Mouse (Mus musculus) forebrain, embryonic 11.5 days (tissue): ENCODE data around the gene Lamc1. TPM values are rescaled to one million over a fixed set of nuclear protein-coding genes. Genes with fewer than 3 reads are reported as not detected.
A peak's percentile ranks its signal among the peaks of the same experiment; 100 is the strongest.

ENCODE experiments used
- ATAC-seq: fragments of 200-750 bp; cut with Nextera tagmentation; replicated peaks from 2 replicates; pipeline ENCODE4 v1.8.0; 2017; ENCODE audit warnings: moderate TSS enrichment; ENCODE audit not compliant: low FRiP score
- DNase-seq: peaks from one replicate; pipeline ENCODE4 v3.0.0-alpha.2; 2017; ENCODE audit warnings: low spot score
- H3K27ac ChIP-seq: fragments of 300-500 bp; sonication (generic); 2 replicates; pipeline ENCODE4 v1.5.1; 2014; ENCODE audit warnings: low read depth, low read length
- H3K27me3 ChIP-seq: fragments of 300-500 bp; sonication (generic); 2 replicates; pipeline ENCODE4 v1.6.1; 2014; ENCODE audit warnings: mild to moderate bottlenecking, low read length, mixed read lengths; ENCODE audit not compliant: control insufficient read depth, insufficient read depth
- H3K36me3 ChIP-seq: fragments of 300-500 bp; sonication (generic); 2 replicates; pipeline ENCODE4 v1.6.1; 2014; ENCODE audit warnings: mild to moderate bottlenecking, low read length, moderate library complexity, mixed read lengths; ENCODE audit not compliant: control insufficient read depth, insufficient read depth
- H3K4me1 ChIP-seq: fragments of 300-500 bp; sonication (generic); replicated peaks from 2 replicates; pipeline ENCODE4 v1.6.1; 2014; ENCODE audit warnings: low read length, mixed read lengths; ENCODE audit not compliant: control insufficient read depth, insufficient read depth
- H3K4me2 ChIP-seq: fragments of 300-500 bp; sonication (generic); 2 replicates; pipeline ENCODE4 v1.6.1; 2014; ENCODE audit warnings: low read depth, mild to moderate bottlenecking, low read length, moderate library complexity, mixed read lengths; ENCODE audit not compliant: severe bottlenecking
- H3K4me3 ChIP-seq: fragments of 300-500 bp; sonication (generic); 2 replicates; pipeline ENCODE4 v1.5.1; 2014; ENCODE audit warnings: low read depth, low read length
- H3K9ac ChIP-seq: fragments of 300-500 bp; sonication (generic); 2 replicates; pipeline ENCODE4 v1.6.1; 2014; ENCODE audit warnings: low read length
- H3K9me3 ChIP-seq: fragments of 300-500 bp; sonication (generic); 2 replicates; pipeline ENCODE4 v1.6.1; 2016; ENCODE audit warnings: low read length, mixed read lengths; ENCODE audit not compliant: control insufficient read depth
- WGBS: fragments of 180-500 bp; shearing (Covaris S2); extraction: QIAGEN DNeasy Blood & Tissue Kit; methylation state at CpG from one replicate; pipeline ENCODE4 v1.1.7; 2014; 5-methylcytosine and 5-hydroxymethylcytosine counted together
- polyA plus RNA-seq: library from polyadenylated mRNA; unstranded; fragments of >200 nt; fragmentation: Nextera tagmentation; extraction: Ambion mirVana; gene quantifications from 2 replicates; pipeline ENCODE4 v1.2.1, GENCODE M21; 2014

Gene Lamc1
- polyA plus RNA-seq, 1 experiment from 2014 or later = 31.4 TPM

- H3K9ac ChIP-seq = no peak overlapping the region
Observed at GRCm38 (mm10) chr1:153285188-153285587, 47.4 kb downstream of the Lamc1 start.

GRCm38 (mm10) chr1:153282342-153282975, 50.1 kb downstream of the Lamc1 start:
- no peak overlapping the region for H3K4me2 ChIP-seq
- no peak overlapping the region for H3K4me3 ChIP-seq
- H3K9ac ChIP-seq = no peak overlapping the region
- DNase-seq (no peak), ATAC-seq (no peak)
- no peak overlapping the region for H3K27ac ChIP-seq
- H3K4me1 ChIP-seq = peaks cover 6% of the 10 kb centered on the region; the same call in 1 of the 2 replicates
- WGBS = 86% methylated on average over 5 of the region's 5 CpGs
- H3K36me3 ChIP-seq = no peaks in the 10 kb centered on the region
- H3K9me3 ChIP-seq = no peaks in the 10 kb centered on the region
- no peaks in the 10 kb centered on the region for H3K27me3 ChIP-seq

More at GRCm38 (mm10) chr1:153285188-153285587, 47.4 kb downstream of the Lamc1 start:
- Histone ChIP-seq H3K27me3 (no peaks in the 10 kb centered on the region), H3K4me3 (no peak overlapping the region), H3K4me1 (peaks cover 5% of the 10 kb centered on the region; the same call in 1 of the 2 replicates), H3K27ac (no peak overlapping the region), H3K9me3 (no peaks in the 10 kb centered on the region), H3K36me3 (no peaks in the 10 kb centered on the region), H3K4me2 (no peak overlapping the region)
- ATAC-seq = no peak
- WGBS = 87% methylated on average over 8 of the region's 8 CpGs
- DNase-seq = peak; percentile 4

GRCm38 (mm10) chr1:153281483-153281882, 51.1 kb downstream of the Lamc1 start:
- no peak for DNase-seq
- H3K27me3 ChIP-seq = no peaks in the 10 kb centered on the region
- peak; percentile 66; the same call in 1 of the 2 replicates for ATAC-seq

GRCm38 (mm10) chr1:153280411-153280810, 52.2 kb downstream of the Lamc1 start:
- 82% methylated on average over 5 of the region's 5 CpGs for WGBS
- Histone ChIP-seq H3K27ac (no peak overlapping the region), H3K27me3 (no peaks in the 10 kb centered on the region), H3K4me1 (peaks cover 6% of the 10 kb centered on the region; the same call in 1 of the 2 replicates), H3K36me3 (no peaks in the 10 kb centered on the region), H3K4me3 (no peak overlapping the region), H3K9me3 (no peaks in the 10 kb centered on the region), H3K9ac (no peak overlapping the region), H3K4me2 (no peak overlapping the region)
- no peak for ATAC-seq
- no peak for DNase-seq

More at GRCm38 (mm10) chr1:153281483-153281882, 51.1 kb downstream of the Lamc1 start:
- H3K4me2 ChIP-seq = no peak overlapping the region
- H3K4me3 ChIP-seq = no peak overlapping the region
- no peaks in the 10 kb centered on the region for H3K36me3 ChIP-seq
- H3K27ac ChIP-seq = no peak overlapping the region
- 8% methylated on average over 4 of the region's 4 CpGs for WGBS
- peaks cover 6% of the 10 kb centered on the region; the same call in 1 of the 2 replicates for H3K4me1 ChIP-seq
- no peaks in the 10 kb centered on the region for H3K9me3 ChIP-seq
- H3K9ac ChIP-seq = no peak overlapping the region

GRCm38 (mm10) chr1:153278028-153278613, 54.5 kb downstream of the Lamc1 start:
- no peak for ATAC-seq
- peaks cover 9% of the 10 kb centered on the region; the same call in 1 of the 2 replicates for H3K4me1 ChIP-seq
- DNase-seq = no peak
- no peak overlapping the region for H3K4me2 ChIP-seq
- H3K9me3 ChIP-seq = no peaks in the 10 kb centered on the region
- H3K9ac ChIP-seq = no peak overlapping the region
- WGBS = 31% methylated on average over 9 of the region's 9 CpGs
- no peak overlapping the region for H3K4me3 ChIP-seq
- H3K27me3 ChIP-seq = no peaks in the 10 kb centered on the region
- H3K36me3 ChIP-seq = no peaks in the 10 kb centered on the region
- H3K27ac ChIP-seq = no peak overlapping the region

- H3K9me3 ChIP-seq = no peaks in the 10 kb centered on the region
- H3K36me3 ChIP-seq = no peaks in the 10 kb centered on the region
- no peak overlapping the region for H3K4me3 ChIP-seq
- ATAC-seq (no peak), DNase-seq (no peak)
- H3K27ac ChIP-seq = no peak overlapping the region
- 83% methylated on average over 5 of the region's 5 CpGs for WGBS
- no peaks in the 10 kb centered on the region for H3K27me3 ChIP-seq
- peaks cover 5% of the 10 kb centered on the region; the same call in 1 of the 2 replicates for H3K4me1 ChIP-seq
- H3K9ac ChIP-seq = no peak overlapping the region
- H3K4me2 ChIP-seq = no peak overlapping the region
Observed at GRCm38 (mm10) chr1:153275466-153275865, 57.1 kb downstream of the Lamc1 start.

- no peak for ATAC-seq
- 72% methylated on average over 6 of the region's 6 CpGs for WGBS
- Histone ChIP-seq H3K27me3 (no peaks in the 10 kb centered on the region), H3K27ac (no peak overlapping the region), H3K36me3 (no peaks in the 10 kb centered on the region), H3K4me1 (peaks cover 5% of the 10 kb centered on the region; the same call in 1 of the 2 replicates), H3K4me2 (no peak overlapping the region), H3K9me3 (no peaks in the 10 kb centered on the region), H3K9ac (no peak overlapping the region), H3K4me3 (no peak overlapping the region)
- DNase-seq = no peak
Observed at GRCm38 (mm10) chr1:153274611-153275010, 58.0 kb downstream of the Lamc1 start.

GRCm38 (mm10) chr1:153273657-153274056, 58.9 kb downstream of the Lamc1 start:
- 75% methylated on average over 8 of the region's 8 CpGs for WGBS
- Histone ChIP-seq H3K4me1 (peaks cover 5% of the 10 kb centered on the region; the same call in 1 of the 2 replicates), H3K9me3 (no peaks in the 10 kb centered on the region), H3K9ac (no peak overlapping the region), H3K36me3 (no peaks in the 10 kb centered on the region), H3K4me3 (no peak overlapping the region), H3K4me2 (no peak overlapping the region), H3K27me3 (no peaks in the 10 kb centered on the region), H3K27ac (no peak overlapping the region)
- no peak for DNase-seq
- ATAC-seq = no peak
